Mouse (Mus musculus) embryo, embryonic 10.5 days (tissue): ENCODE data around the gene Ier3.

Experiments used
- DNase-seq: peaks from one replicate; pipeline ENCODE4 v3.0.0-alpha.2; 2015; ENCODE audit warnings: low spot score

Ier3 gene

DNA sequence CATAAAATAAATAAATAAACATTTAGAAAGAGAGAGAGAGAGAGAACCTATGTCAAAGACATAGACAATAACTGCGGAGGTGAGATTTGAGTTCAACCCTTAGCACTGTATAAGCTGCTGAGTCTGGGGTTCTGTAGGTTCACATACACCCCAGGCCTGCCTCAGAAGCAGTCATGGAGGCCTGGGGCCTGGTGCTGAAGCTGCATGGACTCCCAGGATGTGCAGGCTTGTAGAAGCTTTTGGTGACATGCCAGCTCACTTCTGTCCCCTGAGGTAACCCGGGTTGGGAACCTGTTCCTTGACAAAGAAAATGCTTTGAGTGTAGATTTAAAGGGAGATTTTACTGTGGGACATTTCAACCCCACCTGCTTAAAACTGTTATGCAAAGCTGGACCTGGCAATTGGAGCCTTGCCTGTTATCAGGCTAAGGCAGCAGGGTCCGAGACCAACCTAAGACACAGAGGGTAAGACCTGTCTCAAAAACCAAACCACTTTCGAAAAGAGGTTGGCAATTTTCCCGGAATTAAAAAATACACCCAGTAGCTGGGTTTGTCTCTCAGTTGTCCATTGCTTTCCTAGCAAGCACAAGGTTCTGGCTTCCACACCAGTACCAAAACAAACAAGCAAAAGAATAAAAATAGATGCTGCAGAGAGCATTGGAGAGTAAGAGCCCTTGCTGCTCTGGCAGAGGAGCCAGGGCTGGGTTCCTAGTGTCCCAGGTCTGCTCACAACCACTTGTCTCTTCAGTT, 10.4 kb upstream of the Ier3 start:
- DNase-seq = no peak

DNA sequence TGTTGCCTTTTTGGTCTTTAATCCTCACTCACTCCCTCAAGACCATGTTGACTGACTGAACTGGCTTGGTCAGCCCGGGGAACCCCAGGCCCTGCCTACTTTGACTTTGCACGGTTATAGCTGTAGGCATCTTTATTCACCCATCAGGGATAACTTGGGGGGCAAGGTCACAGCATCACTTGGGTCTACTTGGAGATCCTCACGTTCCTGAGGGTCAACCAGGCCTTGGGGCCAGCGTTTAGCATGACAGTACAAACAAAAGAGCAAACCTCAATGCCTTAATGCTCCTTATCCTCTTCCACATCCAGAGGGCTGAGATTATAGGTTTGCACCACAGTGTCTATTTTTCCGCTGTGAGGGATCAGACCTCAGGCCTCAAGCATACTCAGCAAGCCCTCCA, 9.2 kb upstream of the Ier3 start:
- no peak for DNase-seq

DNA sequence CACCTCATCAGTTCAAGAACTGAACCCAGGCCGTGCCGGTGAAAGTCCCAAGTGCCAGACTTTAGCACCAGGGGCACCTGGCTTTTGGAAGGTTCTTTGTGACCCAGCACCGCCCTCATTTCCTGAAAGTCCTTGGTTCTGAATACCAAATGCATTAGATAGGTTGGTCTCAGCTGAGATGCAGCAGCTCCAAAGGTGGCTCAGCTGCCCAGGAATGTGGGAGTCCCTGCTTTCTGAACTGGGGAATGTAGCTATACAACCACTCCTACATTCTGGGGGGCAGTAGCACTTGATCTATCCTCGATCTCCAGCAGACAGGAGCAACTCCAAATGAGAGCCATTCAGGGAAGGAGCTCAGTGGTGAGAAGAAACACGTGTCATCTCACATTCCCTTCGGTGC, 8.7 kb upstream of the Ier3 start:
- no peak for DNase-seq

DNA sequence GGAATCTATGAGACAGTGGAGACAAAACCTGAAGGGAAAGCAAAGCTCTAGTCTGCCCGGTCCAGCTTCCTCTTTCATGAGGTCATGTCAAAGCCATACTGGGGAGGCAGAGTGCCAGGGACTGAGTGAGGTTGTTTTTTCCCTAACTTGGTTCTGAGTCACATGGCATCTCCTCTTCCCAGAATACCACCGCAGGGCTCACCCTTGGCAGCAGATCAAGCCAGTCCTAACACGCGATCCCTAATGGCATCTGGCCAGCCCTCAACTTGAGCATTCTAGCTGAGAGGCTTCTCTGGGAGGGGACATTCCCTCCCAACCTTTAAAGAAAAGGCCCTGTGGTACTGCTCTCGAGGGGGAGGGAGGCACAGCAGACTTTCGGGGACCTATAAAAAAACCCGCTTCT, 8.2 kb upstream of the Ier3 start:
- no peak for DNase-seq

DNA sequence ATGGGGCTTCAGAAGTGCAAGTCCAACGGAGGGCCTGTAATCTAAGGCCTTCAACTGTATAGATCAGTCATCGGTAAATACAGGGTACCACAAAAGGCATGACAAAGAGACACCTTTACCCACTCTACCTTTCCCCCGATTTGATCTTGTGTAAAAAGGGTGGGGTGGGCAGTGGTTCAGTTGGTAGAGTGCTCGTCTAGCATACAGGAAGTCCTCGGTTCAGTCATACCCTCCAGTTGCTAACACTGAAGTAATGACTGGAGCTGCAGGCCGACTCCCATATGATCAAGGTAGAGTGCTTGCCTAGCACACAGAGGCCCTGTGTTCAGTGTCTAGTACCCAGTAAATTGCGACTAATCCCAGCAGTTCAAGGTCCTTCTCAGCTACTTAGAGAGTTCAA, 7.8 kb upstream of the Ier3 start:
- no peak for DNase-seq

DNA sequence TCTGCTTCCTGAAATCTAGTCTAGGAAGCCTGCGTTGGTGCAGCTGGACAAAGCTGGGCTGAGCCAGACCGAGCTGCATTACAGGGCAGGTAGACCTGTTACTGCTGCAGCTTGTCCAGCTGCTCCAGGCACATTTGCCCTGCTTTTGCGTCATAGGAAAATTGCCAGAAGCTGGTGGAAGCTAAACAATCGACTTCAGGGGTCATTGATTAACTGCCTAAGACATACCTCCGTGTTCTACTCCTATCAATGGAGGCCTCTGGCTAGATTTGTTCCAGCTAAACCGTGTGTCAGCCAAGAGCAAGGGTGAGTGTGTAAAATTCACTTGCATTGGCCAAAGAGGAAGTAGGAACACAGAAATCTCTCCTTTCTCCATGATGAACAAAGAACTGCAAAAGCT, 6.8 kb upstream of the Ier3 start:
- DNase-seq = no peak

DNA sequence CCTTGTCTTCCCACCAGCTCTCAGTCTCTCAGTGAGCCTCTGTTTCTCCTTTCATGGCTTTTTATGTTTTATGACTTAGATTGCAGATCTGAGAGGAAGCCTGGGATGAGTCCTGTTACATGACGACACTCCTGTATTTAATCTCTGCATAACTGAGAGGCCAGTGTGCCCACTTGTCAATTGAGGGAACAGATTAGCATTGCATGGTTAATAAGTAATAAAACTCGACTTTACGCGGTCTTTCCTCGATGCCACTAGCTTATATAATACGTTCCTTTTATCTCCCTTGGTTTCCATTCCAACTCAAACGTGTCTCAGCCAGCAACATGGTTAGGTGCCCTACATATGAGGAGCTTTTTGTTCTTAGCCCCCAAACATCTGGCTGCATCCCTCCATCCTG, 5.6 kb upstream of the Ier3 start:
- DNase-seq = no peak

DNA sequence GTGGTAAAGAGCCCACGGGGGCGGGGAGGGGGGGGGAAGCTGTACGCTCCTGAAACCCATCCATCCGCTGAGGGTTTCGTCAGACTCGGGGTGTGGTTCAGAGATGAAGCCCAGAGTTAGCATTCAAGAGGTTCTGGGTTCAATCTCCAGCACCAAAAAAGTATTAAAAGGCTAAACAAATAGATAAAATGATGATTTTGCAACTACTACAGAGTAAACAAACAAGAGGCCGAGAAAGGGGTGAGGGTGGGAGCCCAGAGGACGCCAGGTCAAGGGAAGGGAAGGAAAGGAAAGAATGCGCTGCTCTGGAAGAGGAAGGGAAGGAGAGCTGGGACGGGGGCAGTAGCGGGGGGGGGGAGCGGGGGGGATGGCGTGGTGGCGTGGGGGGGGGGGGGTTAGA, 4.8 kb upstream of the Ier3 start:
- DNase-seq = no peak

DNA sequence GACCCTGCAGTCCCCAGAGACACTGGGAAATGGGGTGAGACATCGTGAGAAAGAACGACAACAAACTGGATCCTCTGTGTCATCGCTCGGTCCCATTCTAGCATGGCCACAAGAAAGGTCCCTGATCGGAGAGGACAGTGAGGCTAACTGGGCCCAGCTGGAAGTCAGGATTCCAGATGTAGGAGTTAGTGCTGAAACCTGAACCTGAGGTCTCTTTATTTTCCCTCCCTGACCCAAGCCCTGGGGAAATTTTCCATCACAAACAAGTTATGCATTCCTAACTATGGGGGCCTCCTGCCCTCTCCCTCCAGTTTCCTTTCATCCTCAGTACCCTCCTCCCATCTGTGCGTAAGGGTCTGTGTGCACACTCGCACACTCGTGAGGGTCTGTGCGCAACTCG, 4.3 kb upstream of the Ier3 start:
- peak; percentile 58 for DNase-seq

DNA sequence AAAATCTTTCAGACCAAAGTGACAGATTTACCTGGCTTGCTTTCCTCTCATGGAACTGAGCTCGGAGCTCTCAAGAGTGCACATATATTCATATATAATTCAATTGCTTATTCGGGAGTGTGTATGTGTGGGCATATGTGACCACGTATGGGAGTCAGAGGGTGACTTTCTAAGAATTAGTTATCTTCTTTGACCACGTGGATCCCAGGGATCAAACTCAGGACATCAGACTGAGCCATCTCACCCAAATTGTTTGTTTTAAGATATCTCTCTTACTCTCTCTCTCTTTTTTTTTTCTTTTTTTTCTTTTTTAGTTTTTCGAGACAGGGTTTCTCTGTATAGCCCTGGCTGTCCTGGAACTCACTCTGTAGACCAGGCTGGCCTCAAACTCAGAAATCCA, 1.4 kb upstream of the Ier3 start:
- DNase-seq = no peak

DNA sequence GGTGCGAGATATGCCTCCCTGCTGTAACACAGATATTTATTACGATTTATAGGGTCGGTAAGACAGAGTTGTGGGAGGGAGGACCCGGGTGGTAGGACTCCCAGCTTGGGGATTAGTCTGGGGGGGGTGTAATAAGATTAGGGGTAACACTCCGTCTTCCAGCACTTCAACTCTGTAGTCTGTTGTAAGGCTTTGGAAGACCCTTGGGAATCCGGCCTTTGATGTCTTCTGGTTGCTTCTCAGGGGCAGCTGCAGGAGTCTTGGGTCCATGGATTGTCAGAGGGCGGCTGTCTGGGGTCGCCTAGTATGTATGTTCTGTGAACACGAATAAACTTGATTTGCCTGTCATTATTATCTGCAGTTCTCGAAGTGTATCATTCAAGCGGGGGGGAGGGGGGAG, 1.1 kb downstream of the Ier3 start:
- DNase-seq = no peak

DNA sequence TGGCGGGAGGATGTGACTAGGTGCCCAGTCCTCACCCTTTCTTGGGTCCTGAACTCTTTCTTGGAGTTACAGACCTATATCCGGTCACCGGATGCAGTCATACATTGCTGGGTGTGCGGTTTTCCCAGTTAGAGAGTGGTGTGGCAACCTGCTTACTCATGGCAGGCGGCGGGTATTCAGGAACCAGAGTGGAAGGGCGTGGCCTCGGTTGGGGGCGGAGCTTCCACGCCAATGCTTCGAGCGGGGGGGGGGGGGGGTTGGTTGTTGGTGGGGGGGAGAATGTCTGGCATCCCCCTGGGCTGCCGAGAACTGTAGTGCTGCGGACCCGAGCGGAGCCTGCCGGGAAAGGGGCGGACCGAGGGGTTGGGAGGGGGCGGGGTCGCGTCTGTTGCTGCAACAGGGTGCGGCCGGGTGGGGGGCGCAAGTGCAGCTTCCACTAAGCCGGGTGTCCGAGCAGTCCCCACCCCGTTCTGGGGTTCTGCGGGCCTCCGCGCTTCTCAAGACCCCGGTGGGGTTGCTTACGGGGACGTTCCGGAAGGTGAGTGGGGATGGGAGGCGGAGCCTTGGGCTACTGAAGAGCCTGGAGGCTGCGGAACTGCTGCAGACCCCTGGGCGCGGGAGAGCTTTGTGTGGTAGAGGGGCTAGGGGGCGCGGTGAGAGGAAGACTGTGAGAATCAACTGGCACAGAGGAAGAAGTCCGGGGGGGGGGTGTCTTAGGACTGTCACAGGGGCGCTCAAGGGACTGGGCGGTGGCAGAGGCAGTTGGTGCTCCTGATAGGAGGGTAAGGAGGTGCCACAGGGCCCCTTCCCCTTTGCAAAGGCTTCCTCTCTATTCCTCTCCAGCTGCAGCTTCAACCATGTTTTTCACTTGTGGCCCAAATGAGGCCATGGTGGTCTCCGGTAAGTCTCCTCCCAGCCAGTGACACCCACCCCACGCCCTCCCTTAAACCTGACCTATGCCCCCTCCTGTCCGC, 1.8 kb downstream of the Ier3 start, which contains the start of gene Flot1:
TSS of gene Flot1 (plus strand) at position 267 of the 974 bp plus-strand sequence.
- peak; percentile 92 for DNase-seq

DNA sequence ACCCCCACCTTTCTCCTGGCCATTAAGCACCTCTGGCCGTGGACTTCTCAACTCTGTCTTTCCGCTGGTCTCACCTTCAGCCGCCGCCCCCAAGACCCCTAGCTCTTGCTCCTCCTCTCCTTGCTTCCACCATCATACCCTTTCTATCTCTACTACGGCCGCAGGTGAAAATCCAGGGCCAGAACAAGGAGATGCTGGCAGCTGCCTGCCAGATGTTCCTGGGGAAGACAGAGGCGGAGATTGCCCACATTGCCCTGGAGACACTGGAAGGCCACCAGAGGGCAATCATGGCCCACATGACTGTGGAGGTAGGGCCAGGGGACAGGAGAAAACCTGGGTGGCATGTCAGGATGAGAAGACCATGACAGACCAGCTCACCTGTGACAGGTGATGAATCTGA, 2.9 kb downstream of the Ier3 start:
- no peak for DNase-seq

DNA sequence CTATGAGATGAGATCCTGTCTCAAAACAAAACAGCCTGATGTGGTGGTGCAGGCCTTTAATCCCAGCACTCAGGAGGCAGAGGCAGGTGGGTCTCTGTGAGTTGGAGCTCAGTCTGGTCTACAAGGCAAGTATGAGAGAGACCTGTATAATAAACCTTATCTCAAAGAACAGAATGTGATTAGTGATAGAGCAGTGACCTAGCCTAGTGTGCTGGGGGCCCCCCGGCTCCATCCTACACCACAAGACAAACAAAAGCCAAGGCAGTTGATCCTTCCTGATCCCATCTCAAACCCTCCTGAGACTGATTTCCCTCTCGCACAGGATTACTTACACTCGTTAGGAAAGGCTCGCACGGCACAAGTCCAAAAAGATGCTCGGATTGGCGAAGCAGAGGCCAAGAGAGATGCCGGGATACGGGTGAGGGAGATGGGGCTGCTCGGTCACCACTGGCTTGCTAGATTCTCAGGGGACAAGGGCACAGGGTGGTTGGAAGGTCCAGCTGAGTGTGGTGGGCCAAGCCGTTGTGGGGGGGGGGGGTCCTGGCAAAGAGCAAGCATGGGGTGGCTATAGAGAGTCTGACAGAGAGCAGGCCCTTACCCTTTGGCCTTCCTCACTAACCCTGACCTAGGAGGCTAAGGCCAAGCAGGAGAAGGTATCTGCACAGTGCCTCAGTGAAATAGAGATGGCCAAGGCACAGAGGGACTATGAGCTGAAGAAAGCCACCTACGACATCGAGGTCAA, 3.8 kb downstream of the Ier3 start:
- DNase-seq = no peak

DNA sequence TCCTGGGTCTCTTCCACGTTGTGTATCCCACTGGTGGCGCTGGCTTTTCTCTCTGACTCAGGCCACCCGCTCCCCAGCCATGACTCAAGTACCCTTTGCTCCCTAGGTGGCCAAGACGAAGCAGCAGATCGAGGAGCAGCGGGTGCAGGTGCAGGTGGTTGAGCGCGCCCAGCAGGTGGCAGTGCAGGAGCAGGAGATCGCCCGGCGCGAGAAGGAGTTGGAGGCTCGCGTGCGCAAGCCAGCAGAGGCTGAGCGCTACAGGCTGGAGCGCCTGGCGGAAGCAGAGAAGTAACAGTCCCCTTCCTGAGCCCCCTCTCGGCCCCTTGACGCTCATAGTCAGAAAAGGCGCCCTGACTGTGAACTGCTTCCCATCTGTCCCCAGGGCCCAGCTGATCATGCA, 8.3 kb downstream of the Ier3 start:
- peak; percentile 86 for DNase-seq

DNA sequence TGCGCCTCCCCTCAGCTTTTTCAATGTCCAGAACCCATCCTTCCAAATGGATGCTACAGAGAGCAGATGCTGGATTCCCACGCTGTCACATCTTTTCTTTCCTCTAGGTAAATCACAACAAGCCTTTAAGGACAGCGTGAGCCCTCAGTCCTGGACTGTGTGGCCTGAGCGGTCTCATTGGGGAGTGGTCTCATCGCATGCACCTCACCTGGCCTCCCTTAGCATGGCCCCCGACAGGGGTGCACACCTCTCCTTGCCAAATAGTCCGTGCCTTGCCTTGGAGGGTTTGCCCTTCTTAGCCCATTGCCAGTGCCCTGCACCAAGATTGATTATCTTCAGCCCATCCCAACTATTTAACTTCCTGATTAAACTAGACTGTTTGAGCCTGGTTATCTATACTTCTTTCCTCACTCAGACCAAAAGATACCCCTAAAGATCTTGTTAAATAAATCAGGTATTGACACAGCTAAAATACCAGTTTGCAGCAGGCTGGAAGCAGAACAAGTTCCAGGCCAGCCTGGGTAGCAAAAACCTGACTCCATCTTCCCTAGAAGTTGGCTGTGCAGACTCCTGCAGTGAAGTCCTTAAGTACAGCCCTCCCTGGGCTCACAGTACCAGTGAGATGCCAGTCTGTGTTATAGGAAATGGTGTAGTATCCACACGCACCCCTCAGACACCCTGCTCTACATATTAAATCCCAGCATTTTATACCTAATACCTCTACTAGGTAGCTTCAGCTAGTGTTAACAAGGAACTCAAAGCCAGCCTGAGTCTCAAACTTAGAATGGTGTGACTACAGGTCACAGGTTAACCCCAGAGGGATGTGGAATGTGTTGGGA, 11.1 kb downstream of the Ier3 start:
- no peak for DNase-seq

DNA sequence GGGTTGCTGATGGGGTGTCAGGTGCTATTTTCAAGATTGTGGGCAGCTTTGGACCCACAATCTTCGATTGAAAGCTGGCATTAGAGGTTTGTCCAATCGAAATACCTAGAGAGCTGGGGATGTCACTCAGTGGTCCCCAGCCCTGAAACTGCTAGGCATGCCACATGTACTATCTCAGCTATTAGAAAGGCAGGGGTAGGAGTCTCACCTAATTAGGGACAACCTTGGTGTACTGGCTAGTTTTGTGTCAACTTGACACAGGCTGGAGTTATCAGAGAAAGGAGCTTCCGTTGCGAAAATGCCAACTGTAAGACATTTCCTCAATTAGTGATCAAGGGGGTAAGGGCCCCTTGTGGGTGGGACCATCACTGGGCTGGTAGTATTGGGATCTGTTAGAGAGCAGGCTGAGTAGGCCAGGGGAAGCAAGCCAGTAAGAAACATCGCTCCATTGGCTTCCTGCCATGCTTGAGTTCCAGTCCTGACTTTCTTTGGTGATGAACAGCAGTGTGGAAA, 11.8 kb downstream of the Ier3 start:
- DNase-seq = no peak

DNA sequence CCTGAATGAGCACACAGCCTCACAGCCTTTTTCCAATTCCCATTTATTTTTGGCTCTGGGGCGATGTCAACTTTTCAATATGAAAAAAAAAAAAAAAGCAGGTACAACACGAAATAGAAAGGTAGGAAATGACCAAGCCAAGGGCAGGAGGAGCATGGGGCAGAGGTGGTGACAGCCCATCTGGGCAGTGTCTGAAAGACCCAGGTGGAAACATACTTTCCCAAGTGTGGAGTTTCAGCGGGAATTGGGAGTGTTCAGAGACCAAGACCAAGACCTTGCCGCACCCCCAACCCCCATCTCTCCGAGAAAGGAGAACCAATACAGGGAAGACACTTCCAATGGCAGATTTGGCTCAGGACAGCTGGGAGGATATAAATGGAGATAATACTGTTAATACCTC, 12.4 kb downstream of the Ier3 start:
- DNase-seq = no peak

DNA sequence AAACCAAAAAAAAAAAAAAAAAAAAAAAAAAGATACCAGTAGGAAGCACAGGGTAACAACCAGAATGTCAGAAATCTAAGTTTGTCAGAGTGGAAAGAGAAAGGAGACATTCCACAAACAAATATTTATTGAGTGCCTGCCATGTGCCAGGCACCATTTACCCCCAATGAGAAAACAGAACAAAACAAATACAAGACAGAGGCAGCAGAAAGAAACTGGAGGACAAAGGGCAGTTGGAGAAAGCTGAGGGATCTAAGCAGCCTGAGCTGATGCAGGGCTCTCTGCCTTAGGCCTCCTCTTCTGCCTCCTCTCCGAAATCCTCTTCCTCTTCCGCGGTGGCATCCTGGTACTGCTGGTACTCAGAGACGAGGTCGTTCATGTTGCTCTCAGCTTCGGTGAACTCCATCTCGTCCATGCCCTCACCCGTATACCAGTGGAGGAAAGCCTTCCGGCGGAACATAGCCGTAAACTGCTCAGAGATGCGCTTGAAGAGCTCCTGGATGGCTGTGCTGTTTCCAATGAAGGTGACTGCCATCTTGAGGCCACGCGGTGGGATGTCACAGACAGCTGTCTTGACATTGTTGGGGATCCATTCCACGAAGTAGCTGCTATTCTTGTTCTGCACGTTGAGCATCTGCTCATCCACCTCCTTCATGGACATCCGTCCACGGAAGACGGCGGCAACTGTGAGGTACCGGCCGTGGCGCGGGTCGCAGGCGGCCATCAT, 13.4 kb downstream of the Ier3 start:
- DNase-seq = no peak

DNA sequence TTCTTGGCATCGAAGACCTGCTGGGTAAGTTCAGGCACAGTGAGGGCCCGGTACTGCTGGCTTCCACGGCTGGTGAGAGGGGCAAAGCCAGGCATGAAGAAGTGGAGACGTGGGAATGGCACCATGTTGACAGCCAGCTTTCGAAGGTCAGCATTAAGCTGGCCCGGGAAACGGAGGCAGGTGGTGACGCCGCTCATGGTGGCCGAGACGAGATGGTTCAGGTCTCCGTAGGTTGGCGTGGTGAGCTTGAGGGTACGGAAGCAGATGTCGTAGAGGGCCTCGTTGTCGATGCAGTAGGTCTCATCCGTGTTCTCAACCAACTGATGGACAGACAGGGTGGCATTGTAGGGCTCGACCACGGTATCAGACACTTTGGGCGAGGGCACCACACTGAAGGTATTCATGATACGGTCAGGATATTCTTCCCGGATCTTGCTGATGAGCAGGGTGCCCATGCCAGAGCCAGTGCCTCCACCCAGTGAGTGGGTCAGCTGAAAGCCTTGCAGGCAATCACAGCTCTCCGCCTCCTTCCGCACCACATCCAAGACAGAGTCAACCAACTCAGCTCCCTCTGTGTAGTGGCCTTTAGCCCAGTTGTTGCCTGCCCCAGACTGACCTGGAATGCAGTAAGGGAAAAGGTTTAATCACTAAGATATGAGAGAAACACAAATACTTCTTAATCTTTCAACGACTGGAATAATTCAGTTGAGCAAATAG, 14.1 kb downstream of the Ier3 start:
- no peak for DNase-seq
